Mouse (Mus musculus) erythroblast, embryonic 14.5 days (primary cell): ENCODE measurements around the gene Pgpep1.

ENCODE experiments used
- GATA1 ChIP-seq: IDR thresholded peaks from 2 replicates; pipeline ENCODE4 v1.6.1; 2012; ENCODE audit warnings: low read length, inconsistent platforms, mixed read lengths
- TAL1 ChIP-seq: IDR thresholded peaks from 3 replicates; pipeline ENCODE4 v1.6.1; 2012; ENCODE audit warnings: low read length, inconsistent platforms, mixed read lengths

- no peak for TF ChIP-seq GATA1
- TF ChIP-seq TAL1 = no peak
Observed at GRCm38 (mm10) chr8:70679404-70679803, 19.2 kb upstream of the Pgpep1 start.
